Mouse (Mus musculus): ENCODE measurements around the gene Trim37.
"Not testable (repeated sequence)": the region's sequence is repeated elsewhere in the genome, so short reads cannot be mapped to it uniquely, and the experiment has no call there.

The Trim37 gene

GRCm38 (mm10) chr11:87227056-87227455 is 100.2 kb downstream of the Trim37 start:
- DNase-seq (ENCODE audit: low read depth, low spot score) = no peak

GRCm38 (mm10) chr11:87233377-87233776 is 106.5 kb downstream of the Trim37 start:
- no peak for DNase-seq (ENCODE audit: low read depth, low spot score)

DNA sequence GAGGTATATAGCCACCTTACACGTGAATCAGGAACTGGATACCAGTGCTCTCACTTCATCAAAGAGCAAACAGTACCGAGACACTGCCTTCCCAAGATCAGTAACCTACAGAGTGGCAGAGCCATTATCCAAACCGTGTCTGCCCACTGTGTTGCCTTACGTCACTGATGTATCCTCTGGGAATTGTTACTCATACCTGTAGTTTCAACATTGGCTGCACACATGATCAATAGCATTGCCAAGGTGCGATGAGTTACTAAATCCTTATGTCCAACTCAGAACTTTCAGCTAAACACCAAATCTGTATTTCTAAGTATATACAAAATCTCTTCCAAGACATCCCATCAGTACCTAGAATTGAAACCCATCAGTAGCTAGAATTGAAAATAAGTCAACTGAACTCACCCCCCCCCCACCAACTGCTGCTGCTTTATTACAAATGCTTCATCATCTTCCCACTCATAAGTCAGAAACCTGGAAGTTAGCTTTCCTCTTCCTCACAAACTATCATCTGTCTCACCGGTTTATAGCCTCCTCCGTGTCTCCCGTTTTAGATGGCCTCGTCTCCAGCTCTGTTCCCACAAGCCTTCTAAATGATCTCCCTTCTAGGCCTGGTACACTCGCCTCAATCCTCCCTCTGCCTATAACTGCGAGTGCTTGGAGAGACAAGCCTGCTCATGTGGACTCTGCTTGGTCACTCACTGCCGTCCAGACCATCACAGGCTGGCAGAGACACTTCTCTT is 108.0 kb downstream of the Trim37 start:
- DNase-seq (ENCODE audit: low read depth, low spot score) = no peak

DNA sequence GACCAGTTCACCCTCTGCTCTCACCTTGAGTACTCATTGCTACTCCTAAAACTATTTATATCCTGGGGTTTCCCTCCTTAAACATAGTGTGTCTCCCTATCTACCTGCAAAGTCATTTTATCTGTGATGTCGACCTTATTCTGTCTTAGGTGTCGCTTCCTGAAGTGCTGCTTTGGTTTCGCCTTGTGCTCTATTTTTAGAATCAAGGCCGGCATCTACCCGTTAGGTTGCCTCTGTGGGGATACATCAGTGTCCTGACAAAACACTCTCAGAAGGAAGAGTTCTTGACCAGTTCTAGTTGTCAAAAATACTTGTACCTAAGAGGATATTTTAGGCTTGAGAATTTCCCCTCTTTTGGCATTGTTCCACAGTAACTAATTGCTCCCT is 108.6 kb downstream of the Trim37 start:
- DNase-seq (ENCODE audit: low read depth, low spot score) = no peak

- DNase-seq (ENCODE audit: low read depth, low spot score) = no peak
Observed at GRCm38 (mm10) chr11:87238891-87239530, 112.1 kb downstream of the Trim37 start.

DNA sequence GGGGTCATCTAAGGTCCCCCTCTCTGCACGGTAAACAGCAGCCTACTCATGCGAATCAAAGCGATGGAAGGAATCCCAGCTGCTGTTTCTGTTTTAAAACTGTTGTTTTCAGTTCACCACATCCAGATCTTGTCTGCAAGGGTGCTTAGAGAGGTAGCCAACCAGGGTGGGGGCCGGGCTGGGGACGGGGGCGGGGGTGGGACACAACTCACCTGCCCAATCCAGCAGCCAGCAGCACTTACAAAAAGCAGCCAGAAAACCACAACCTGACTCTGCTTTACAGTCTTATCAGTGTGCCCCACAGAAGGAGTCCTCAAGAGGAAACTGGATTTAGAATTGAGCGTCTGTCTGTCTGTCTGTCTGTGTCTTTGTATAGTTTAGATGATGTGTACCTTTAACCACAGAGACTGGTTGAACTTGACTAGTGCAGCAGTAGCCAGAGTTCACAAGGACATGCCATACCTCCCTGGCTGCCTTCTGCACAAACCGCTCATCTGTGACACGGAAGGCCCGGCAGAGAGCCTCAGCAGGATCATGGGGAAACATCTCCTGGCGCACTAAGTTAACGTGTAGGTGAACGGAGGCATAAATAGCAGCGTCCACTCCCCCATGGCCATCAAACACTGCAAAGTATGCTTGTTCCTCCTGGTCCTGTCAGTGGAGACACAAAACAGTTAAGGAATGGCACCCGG is 113.4 kb downstream of the Trim37 start:
- no peak for DNase-seq (ENCODE audit: low read depth, low spot score)

- DNase-seq (ENCODE audit: low read depth, low spot score) = no peak
Observed at GRCm38 (mm10) chr11:87240833-87241215, 113.9 kb downstream of the Trim37 start.

DNA sequence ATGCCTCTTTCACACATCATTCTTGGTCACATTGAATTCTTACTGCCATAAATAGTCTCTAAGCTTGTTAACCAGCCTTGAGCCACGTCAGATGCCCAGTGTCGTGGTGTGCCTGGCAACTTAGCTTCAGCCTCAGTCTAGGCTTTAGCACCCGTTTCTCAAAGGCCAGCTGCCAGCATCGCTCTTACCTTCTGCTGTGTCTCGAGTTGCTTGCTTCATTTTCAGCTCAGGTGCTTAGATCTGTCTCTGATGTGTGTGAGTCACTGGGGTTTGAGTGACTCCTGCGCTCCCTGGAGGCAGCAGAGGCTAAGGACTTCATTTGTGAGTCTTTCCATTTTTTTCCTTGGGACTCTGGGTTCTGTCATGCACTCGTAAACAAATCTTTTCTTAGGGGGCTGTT is 114.4 kb downstream of the Trim37 start:
- no peak for DNase-seq (ENCODE audit: low read depth, low spot score)

GRCm38 (mm10) chr11:87245171-87245840 is 118.4 kb downstream of the Trim37 start:
- no peak for DNase-seq (ENCODE audit: low read depth, low spot score)

DNA sequence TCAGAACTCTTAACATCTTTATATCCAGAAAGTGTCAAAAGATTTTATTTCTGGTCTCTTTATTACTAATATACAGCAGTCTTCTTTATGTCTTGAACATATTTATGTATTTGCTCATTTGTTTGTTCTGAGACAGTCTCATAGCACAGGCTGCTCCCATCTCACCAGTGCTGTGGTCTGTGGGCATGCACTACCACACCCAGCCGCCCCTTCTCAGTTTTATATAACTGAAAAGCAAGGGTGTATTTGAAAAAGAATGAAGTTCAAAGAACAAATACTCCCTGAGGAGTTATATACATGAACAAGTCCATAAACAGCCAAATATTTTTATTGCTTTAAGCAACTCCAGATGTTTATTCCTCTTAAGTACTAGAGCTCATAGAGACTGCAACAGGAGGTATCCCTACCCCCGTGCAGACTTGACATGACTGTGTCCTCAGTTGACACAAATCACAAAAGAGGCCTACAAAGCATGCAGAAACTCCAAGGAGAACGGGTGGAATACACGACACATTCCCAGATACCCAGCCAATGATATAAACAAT is 119.3 kb downstream of the Trim37 start:
- no peak for DNase-seq (ENCODE audit: low read depth, low spot score)

DNA sequence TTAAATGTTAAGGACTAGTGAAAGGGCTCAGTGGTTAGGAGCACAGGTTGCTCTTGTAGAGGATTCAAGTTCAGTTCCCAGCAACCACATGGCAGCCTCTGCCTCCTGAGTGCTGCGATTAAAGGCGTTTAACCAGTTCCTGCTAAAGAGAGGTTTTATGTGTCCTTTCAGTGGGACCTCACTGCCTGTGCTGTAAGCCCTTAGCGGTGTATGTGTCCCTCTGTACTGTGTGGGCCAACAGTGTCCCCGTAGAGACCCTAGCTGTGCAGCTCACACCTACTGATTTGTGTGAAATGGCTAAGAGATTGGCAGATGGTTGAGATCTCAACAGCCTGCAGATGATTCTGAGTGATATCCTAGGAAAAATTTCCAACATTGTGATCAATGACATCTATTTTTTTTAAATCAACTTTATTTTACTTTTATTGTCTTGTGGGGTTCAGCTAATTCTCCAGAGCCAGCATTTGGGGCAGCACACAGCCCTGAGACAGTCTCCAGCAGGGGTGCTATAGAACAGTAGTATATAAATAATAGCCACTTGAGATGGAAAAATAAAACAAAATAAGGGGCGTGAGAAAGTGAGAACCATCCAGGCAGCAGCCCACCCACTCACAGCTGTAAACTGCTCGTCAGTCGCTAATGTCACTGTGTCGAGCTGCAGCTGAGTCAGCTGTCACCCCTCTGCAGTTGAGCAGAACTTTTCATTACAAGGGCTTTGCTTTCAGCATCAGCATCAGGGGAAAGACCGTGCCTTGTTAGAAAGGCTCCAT is 120.0 kb downstream of the Trim37 start:
- no peak for DNase-seq (ENCODE audit: low read depth, low spot score)

- DNase-seq (ENCODE audit: low read depth, low spot score) = no peak
Observed at GRCm38 (mm10) chr11:87247494-87247866, 120.6 kb downstream of the Trim37 start.

- no peak for DNase-seq (ENCODE audit: low read depth, low spot score)
Observed at GRCm38 (mm10) chr11:87250132-87250531, 123.3 kb downstream of the Trim37 start.

DNA sequence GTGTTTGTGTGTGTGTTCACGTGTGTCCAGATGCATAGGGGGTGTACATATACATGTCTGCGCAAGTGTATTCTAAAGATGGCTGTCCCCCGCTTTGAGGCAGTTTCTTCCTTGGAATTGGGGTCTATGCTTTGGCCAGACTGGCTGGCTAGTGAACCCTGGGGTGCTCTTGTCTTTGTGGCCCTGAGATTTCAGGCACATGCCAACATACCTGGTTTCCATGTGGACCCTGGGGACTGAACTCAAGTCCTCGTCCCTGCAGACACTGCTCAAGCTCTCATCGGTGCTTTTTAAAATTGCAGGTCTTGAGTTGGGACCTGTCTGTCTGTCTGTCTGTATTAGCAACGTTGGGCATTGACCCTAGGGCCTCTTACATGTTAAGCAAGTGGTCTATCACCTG is 126.4 kb downstream of the Trim37 start:
- no peak for DNase-seq (ENCODE audit: low read depth, low spot score)

GRCm38 (mm10) chr11:87254149-87254548 is 127.3 kb downstream of the Trim37 start:
- DNase-seq (ENCODE audit: low read depth, low spot score) = no peak

DNA sequence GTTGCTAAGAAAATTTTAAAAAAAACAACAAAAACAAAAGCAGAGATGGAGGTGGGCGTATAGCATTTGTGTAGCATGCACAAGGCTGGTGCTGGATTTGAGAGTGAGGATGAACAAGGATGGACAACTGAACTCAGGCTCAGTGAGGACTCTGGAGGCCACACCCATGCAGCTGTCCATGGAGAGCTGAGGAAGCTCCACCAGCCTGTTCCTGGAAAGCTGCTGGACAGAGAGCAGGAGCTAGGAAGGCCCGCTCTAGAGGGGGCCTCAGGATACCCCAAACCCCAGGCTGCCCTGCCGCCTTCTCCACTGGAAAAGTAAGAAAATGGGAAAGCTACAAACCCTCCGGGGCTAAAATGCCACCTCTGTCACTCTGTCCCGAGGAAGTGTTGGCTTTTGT is 130.4 kb downstream of the Trim37 start:
- no peak for DNase-seq (ENCODE audit: low read depth, low spot score)

- no peak for DNase-seq (ENCODE audit: low read depth, low spot score)
Observed at GRCm38 (mm10) chr11:87259792-87260191, 132.9 kb downstream of the Trim37 start.

GRCm38 (mm10) chr11:87261705-87262104 is 134.8 kb downstream of the Trim37 start:
- DNase-seq (ENCODE audit: low read depth, low spot score) = not testable (repeated sequence)

- no peak for DNase-seq (ENCODE audit: low read depth, low spot score)
Observed at GRCm38 (mm10) chr11:87263946-87264345, 137.1 kb downstream of the Trim37 start.

DNA sequence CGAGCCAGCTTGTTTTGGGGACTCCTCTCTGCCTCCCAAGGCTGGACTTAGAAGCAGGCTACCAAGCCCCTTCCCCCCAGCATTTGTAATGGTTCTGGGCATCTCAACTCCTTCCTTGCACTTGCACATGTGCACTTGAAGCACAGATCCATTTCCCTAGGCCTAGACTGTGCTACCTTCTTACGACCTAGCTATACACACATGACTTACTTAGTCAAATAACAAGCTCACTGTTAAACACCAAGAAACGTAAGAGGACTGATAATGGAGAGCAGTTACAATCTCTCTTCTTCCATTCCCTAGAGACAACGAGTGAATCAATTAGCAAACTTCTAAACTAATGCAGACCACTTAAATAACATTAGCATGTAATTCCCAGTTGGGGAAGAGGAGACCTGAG is 139.4 kb downstream of the Trim37 start:
- no peak for DNase-seq (ENCODE audit: low read depth, low spot score)

DNA sequence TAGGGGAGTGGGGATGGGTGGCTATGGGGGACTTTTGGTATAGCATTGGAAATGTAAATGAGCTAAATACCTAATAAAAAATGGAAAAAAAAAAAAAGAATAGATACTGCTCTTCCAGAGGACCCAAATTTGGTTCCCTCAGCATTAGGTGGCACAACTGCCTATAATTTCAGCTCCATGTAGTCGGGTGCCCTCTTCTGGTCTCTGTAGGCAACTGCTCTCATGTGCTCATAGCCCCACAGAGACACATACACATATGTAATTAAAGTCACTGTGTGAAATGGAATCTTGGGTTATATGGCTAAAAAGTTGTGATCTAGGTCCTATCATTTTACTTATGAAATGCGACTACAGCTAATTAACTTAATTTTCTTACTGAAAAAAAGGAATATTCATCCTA is 141.9 kb downstream of the Trim37 start:
- DNase-seq (ENCODE audit: low read depth, low spot score) = no peak
